Mouse (Mus musculus) kidney, adult 11 months (tissue): ENCODE measurements around the gene Evx2.

Experiments
- DNase-seq: peaks from one replicate; pipeline ENCODE4 v3.0.0; 2022

Evx2 gene

DNA sequence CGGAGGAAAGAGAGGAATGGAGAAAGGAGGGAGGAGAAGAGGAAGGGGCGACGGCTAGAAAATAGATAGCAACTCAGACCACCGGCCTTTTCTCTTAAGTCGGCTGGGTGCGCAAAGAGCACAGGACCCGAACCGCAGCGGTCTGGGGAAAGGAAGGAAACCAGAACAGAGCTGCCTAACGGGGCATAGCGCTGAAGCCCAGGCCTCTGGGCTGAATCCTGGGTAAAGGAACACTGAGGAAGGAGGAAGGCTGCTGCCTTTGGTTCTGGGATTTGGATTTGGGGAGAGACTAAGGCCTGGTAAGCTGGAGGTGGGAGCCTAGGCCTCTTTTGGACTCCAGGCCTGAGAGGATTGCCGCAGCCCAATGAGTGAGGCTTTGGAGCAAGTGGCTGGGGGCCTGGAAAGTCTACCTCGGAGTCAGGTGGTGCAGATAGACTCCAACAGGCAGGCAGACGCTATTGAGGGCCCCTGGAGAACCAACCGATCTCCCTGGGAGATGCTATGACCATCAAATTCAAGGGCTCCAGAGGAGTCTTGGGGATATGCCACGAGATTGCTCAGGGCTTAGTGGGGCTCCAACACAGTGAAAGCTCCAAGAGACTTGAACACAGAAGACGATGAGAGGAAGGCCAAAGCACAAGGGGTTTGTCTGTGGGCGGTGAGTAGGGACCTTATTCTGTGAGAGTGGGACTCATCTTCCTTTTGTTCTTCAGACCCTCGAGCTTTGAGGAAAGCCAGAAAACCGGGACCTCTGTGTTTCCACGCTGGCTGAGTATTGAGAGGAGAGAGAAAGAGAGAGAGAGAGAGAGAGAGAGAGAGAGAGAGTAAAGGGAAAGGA lies 21.4 kb upstream of the Evx2 start:
- no peak for DNase-seq

DNA sequence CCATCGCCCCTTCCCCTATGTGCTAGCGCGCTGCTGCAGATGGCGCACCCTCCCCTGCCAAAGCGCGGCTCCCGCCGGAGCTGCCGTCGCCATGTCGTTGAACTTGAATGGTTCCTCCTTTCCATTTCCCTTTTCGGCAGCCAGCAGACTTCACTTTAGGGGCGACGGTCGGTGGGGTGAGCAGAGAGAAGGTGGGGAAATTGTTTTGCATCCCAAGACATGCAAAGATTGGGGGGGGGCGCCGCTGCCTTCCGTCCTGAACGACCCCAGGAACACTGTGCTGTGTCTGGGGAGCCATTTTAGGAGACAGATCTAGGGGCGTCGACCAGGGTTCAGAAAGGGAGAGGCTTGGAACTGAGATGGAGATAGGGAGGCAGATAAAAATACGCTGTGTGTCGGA lies 20.6 kb upstream of the Evx2 start:
- DNase-seq: no peak

DNA sequence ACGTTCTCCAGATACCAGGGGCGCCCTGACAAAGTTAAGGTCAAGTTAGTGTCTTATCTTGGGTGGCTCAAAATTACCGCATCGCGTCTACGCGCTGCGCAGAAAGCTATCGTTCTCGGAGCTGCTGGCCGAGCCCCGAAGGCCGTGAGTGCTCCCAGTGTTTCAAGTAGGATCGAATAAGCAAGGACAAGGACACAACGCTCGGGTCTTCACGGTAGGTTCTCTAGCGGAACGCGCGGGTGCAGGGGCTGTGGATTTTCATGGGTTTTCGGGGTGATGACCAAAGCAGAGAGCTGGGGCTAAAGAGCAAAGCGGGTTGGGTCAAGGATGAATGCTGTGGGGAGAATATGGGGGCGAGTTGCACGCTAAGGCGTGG lies 20.2 kb upstream of the Evx2 start:
- no peak for DNase-seq

DNA sequence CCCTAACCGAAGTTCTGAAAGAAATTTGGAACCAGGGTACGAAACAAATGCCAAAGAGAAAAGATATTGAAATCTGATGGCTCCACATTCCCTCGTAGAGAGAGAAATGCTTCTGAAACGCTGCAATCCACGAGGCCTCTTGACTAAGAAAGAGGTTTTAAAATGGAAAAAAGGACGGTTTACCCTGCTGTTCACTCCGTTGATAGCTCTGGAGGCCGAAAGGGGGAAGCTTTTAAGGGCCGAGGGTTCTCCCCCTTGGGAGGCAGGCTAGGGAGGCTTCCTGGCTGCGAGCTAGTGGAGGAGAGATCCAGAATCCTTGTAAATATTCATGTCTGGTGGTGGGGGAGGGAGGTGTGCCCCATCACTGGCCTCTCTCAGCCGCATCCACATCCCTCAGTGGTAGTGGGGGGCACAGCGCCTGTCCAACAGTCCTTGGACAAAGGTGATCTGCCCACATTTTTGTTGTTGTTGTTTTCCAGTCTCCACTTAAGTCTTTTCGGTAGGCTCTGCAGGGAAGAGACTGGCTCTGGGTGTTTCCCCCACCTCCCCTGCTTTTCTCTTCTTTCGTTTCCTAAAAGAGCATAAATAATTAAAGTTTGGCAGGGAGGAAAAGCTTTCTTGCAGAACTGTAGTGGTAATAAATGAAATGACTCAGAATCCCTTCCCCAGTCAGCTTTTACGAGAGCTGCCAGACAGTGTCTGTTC lies 19.7 kb upstream of the Evx2 start, which contains the start of gene Hoxd11:
TSS of gene Hoxd11 (plus strand) at position 667 of the 705 bp plus-strand sequence.
- DNase-seq: no peak

DNA sequence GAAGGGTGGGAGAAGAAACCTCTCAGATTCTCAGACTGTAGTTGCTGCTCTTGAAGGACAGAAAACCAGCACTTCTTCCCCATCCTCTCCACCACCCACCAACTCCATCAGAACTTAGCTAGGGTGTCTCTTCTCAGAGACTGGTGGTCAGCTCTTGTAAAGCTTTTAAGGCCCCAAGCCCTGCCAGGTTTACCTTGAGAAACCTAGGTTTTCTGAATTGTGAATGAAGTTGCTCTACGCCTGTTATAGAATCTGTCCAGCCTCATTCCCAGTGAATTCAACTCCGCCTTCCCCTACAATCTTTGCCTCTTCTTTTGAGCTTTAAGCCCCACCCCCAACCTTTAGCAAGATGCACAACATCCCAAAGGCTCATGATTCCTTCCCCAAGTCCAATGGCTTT lies 17.7 kb upstream of the Evx2 start:
- DNase-seq: no peak

DNA sequence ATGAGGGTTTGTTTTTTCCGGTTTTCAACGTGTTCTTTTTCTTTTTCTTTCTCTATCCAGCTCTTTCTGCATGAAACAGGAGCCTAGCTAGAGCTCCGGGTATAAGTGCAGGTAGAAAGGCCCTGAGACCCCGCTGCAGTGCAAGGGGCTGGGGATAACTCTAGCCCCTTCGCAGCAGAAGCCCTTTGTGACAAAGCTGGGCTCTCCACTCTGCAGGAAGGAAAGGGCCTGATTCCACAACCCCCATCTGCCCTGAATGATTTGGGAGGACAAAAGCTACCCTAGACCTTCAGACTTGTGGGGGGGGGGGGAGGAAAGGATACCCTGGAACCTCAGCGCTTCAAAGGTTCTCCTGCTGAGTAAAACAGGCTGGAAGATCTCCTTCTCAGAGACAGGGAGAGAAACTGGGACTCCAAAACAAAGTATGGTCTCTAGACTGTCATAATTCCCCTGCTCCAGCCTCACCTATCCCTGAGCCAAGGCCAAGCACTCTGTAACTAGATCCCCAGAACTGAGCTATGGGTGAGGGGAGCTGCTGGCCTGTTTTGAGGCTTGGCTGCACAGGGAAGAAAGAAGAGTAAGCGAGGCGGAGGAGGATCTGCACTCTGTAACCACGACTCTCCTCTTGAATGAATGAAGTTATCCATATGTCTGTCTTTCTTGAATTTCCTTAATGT lies 17.2 kb upstream of the Evx2 start:
- no peak for DNase-seq

DNA sequence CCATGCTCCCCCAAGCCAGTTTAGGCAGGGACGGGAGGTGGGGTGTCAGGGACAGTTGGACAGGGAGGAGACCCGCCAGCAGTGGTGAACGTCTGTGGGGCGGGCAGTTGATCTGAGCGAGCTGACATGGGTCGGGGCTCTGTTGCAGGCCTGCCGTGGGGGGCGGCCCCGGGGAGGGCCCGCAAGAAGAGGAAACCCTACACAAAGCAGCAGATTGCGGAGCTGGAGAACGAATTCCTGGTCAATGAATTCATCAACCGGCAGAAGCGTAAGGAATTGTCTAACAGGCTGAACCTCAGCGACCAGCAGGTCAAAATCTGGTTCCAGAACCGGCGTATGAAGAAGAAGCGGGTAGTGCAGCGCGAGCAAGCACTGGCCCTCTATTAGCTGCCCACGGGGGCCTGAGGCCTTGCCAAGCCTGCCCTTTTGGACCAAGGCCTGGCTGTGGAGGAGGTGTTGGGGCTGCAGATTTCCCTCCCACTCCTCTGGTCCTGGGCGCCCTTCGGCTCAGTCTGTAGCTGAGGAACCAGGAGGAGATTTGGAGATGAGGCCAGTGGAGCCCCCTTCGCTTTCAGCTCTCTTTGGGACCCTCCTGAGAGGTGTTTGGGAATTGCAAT lies 16.4 kb upstream of the Evx2 start:
- no peak for DNase-seq

DNA sequence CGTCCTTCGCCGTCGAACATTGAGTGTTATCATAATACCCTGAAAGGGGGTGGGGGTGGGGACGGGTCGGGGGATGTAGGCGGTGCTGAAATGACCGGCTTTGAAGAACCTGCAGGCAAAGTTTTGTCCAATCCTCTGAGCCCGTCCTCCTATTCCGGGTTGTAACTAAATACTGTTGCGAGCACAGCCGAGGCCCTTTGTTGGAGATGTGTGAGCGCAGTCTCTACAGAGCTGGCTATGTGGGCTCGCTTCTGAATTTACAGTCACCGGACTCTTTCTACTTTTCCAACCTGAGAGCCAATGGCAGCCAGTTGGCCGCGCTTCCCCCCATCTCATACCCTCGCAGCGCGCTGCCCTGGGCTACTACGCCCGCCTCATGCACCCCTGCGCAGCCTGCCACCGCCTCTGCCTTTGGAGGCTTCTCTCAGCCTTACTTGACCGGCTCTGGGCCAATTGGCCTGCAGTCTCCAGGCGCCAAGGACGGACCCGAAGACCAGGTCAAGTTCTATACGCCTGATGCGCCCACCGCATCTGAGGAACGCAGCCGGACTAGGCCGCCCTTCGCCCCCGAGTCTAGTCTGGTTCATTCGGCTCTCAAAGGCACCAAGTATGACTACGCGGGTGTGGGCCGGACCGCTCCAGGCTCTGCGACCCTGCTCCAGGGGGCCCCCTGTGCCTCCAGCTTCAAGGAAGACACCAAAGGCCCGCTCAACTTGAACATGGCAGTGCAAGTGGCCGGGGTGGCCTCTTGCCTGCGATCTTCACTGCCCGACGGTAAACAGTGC lies 15.7 kb upstream of the Evx2 start, which contains the start of gene Hoxd12:
TSS of gene Hoxd12 (plus strand) at position 133 of the 785 bp plus-strand sequence.
- DNase-seq: no peak

DNA sequence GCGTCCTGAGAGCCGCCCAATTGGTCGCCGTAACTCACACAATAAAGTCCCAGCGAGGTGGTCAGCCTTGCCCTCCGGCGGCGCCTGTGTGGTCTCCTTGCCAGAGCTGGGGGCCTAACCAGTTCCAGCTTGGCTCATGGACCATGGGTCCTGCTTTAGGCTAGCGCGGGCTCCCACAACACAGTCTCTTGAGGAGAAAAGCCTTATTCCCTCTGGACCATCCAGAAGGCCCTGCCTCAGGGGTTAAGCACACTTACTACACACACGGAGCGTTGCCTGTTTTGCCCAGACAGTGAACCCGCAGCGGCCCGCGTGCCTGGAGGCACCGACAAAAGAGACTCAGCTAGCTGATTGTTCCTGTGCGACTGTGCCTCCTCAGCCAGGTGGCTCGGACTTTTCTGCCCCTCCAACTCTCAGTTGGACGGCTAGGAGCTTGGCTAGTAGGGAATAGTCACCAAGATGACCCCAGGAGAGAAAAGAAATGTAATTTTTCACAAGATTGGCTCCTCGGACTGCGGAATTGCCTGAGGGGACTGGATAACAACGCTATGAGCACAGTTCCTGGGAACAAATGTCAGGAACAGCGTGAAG lies 14.6 kb upstream of the Evx2 start:
- DNase-seq: no peak

DNA sequence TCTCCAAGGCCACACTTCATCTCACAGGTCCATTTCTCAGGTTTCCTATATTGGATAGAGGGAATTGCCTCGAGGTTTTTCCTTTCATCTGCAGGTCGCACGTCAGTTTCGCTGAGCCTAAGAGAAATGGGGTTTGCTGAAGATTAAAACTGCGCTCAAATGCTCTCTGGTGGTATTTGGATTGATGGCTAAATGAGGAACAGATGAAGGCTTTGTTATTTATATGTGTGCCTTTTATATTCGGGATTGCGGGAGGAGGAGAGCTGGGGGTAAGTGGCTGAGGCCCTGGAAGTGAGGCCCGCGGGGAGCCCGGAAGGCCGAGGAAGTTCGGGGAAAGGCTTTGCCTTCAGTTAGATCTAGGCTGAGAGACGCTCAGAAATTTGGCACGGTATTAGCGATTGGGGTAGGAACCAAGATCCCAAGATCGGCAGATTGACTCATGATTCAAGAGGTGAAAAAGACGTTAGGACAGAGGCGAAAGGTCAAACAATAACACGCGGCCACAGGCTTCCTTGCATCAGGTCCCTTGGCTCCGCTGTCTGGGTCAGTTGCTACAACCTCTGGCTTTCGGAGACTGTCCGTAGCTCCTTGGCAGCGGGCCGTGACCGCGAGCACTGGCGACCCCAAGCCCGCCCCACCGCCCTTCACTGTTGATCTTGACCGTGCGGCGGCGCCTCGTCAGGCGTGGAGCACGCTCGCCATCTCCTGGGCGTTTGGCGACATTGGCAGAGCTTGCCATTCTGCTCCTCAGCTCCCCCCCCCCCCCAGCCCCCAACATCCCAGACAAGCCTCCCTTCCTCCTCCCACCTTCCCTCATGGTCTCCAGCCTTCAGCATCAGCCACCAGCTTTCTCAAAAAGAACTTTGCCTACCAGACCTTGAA lies 13.4 kb upstream of the Evx2 start:
- DNase-seq: no peak

DNA sequence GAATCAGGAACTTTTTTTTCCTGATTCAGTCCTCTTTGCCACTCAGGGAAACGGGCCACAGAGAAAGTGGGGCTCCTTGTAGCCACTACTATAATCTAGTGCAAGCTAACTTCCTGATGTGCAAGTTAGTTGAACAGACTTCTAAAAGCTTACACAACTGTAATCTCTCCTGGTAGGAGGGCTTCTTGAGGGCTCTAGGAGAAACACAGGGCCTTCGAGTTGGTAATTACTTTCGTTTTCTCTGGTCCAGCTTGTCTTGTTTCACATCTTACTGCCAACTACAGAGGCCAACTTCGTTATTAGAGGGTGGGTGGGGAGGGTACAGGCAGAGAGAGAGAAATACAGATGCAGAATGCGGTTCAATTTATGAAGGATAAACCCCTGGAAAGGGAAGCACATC lies 12.5 kb upstream of the Evx2 start:
- no peak for DNase-seq

DNA sequence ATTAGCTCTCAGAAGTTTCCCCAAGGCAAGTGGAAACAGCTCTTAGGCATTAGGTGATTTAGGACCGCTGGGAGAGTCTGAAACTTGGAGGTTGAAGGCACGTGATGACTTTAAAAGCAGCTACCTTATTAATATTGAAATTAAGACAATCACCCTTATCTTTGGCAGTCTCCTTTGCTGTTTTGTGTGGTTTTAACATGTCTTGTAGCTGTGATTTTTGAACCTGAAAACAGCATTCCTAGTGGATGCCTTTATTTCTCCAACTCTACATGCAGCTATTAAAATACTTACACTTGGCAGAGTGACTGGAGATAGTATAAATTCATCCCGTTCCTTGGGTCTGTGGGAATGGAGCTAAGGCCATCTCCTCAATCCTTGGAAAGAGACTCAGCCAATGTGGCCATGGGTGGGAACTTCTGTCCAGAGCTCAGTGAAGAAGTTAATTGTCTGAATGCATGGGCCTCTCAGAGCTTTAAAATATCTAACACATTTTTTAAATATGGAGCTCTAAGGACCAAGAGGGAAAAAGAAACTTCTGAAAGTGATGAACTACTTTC lies 11.4 kb upstream of the Evx2 start:
- DNase-seq: no peak

DNA sequence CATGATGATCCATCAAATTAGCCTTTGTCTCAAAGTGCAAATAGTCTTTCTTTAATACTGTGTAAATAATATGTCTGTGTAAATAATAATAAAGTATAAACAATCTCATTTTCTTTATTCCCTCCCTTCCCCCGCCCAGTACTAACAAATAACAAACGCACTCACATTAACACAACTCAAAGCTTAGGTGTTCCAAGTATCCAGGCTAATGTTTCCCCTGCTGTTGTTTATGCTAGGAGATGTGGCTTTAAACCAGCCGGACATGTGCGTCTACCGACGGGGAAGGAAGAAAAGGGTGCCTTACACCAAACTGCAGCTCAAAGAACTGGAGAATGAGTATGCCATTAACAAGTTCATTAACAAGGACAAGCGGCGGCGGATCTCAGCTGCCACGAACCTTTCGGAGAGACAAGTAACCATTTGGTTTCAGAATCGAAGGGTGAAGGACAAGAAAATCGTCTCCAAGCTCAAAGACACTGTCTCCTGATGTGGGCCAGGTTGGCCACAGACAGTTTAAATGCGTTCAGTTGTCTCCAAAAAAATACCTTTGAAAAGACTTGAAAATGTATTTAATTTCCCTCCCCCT lies 10.4 kb upstream of the Evx2 start:
- no peak for DNase-seq

DNA sequence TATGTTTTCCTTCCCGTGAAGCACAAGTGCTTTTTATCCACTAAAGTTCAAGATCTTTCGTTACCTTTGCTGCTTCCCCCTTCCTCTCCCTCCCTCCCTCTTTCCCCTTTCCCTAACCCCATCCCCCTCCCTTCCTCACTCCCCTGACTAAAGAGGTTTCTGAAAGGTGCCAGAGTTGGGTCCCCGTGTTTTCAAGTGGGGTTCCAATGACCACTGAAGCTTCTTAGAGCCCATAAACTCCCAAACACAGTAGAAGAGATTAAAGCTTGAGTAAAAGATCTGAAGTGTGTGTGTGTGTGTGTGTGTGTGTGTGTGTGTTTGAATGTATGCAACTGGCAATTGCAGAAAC lies 9.8 kb upstream of the Evx2 start:
- DNase-seq: no peak

DNA sequence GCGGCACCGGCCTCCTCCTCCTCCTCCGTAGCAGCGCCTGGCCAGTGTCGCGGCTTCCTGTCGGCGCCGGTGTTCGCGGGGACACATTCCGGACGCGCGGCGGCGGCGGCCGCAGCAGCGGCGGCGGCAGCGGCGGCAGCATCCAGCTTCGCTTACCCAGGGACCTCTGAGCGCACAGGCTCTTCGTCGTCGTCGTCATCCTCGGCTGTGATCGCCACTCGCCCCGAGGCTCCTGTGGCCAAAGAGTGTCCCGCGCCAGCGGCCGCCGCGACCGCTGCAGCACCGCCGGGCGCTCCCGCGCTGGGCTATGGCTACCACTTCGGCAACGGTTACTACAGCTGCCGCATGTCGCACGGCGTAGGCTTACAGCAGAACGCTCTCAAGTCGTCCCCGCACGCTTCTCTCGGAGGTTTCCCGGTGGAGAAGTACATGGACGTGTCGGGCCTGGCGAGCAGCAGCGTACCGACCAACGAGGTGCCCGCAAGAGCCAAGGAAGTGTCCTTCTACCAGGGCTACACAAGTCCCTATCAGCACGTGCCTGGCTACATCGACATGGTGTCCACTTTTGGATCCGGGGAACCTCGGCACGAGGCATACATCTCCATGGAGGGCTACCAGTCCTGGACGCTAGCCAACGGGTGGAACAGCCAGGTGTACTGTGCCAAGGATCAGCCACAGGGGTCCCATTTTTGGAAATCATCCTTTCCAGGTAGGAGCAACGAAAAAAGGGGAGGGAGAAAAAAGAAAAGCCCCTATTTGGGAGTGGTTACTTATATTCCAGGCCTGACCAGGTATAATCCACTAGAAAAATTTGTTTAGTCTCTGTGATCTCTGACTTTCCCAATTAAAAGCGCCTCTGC lies 9.2 kb upstream of the Evx2 start:
- DNase-seq: no peak

DNA sequence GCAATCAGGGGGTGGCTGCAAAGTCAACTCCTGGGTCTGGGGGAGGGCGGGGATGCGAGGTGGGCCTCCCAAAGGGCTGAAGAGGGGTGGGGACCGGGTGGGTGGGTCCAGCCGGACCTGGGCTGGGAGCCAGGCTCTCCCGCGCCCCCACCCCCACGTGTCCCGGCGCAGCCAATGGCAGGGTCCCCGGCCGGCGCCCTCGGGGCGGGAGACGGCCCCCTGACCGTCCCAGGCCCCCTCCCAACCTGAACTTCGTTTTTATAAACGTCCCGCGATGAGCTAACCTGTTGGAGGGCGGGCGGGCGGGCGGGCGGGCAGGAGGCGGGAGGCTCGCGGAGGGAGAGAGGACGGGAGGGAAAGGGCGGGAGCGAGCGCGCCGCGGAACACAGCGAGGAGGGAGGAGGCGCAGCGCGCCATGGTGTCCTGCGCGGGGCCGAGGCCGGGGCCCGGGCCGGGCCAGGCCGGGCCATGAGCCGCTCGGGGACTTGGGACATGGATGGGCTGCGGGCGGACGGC lies 8.5 kb upstream of the Evx2 start, which contains the start of gene Hoxd13:
TSS of gene Hoxd13 (plus strand) at position 469 of the 516 bp plus-strand sequence.
- DNase-seq: no peak

DNA sequence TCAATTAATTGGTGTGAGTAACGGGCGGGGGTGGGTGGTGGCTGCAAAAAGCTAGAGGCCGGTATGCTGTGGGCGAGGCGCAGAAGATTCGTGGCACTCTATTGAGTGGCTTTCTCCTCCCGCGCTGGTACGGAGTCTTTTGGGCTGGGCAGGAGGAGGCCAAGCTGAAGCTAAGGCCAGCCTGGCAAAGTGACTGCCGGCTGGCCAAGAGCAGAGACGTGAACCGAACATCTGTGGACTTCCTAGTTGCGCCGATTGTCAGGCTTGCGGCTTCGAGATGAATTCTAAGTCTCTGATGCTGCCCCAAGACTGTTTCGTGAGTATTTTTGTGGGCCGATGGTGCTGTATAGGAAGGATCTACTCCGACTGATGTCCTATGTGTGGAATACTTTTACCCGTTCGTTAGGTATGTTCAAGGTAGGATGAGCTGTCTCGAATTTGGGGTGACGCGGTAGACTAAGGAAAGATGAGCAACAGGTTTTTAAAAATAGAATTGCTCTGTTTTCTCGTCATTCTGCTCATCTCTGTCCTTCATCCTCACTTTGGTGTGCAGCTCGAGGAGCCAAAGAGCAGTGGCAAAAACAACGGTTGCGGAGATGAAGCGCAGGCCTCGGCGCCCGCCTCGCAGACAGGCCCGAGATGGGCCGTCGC lies 8.0 kb upstream of the Evx2 start:
- no peak for DNase-seq

DNA sequence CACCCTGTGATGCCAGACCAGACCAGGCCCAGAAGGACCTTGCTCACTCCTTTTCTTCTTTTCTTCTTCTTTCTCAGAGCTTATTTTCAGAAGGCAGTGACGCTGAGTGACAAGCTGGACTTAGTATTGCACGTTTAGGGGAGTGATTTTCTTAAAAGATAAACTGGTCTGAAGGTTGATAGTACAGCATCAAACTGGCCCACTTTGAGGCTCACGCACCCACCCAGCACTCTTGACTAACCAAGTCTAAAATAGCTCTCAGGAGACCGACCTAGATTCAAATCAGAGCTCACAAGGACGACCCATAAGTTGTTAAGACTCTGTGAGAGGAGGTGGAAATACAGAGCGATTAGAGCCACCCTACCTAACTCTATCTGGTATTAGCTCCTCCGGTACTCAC lies 7.1 kb upstream of the Evx2 start:
- no peak for DNase-seq
